Mouse (Mus musculus): ENCODE data around the gene Ctdspl.

Gene Ctdspl

DNA sequence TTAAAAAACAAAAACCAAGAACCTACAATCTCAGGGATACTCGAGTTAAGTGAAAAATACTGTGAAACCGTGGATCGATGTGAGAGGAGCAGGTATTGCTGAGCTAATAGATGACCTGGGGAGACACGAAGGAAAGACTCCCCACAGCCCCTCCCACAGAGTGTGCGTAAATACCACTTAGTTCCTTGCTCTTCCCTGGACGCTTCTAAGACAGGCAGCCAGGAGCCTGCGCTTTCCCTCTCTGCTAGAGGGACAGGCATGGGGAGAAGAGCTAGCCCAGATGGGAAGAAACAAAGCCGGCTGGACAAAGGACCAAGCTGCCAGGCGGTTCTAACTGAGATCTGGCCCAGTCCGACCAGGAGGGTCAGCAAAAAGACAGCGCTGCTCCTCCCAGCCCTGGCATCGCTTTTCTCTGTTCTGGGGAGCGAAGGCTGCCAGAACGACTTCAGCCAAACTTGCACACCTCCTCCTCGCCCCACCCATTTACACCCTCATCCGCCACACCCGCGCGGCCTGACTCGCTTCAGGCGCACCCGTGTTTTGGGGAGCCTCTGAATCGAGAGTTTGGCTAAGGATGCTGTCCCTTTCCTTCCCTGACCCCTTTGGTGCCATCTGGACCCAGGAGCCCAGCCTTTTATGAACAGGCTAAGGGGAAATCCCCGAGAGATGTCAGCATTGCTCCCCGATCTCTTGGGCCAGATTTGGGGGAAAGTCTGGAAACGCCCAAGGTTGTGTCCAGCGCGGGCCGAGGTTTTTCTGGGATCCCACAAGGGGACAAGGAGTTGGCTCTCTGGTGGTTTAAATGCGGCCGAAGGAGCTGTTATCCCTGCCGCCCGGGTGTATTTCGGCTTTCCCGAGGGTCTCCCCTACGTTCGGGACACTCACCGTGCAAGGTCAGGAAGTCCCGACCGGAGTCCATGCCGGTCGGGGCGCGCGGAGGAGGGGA is 166.5 kb downstream of the Ctdspl start:
- CTCF ChIA-PET, result no interaction called here

Measured in spleen, embryonic (tissue).